Mouse (Mus musculus) thymus, postnatal 10 days (tissue): ENCODE measurements around the gene Vmn2r36.
"Not testable (repeated sequence)": the region's sequence is repeated elsewhere in the genome, so short reads cannot be mapped to it uniquely, and the experiment has no call there.

Experiments used
- DNase-seq, 2 experiments: peaks; one replicate each; pipeline ENCODE4 v3.0.0; 2021; ENCODE audit warnings: low spot score in 2 of 2

Gene Vmn2r36

DNA sequence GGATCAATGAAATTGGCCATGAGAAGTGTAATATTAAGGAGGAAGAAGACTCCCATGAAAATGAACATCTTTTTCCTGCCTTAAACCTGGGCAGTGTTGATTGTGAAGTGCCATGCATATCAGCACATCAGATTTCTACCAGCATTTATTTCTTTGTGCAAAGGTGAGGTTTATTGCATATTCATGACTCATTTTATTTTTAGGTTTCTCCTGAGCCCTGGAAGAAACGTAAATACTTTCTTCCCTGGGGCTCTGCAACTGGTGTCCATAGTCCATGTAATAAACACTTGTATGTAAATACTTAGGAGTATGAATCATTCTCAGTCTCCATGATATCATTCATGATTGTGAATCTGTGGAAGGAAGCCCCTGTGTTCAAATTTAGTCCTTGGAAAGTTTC lies at the start of gene Vmn2r36:
Gene Vmn2r36, minus strand, starts transcription at position 101 of the 400 bp plus-strand sequence.
- not testable (repeated sequence) for DNase-seq
